Mouse (Mus musculus): ENCODE data around the gene Adssl1. TPM values are rescaled to one million over a fixed set of nuclear protein-coding genes. Genes with fewer than 3 reads are reported as not detected.

Gene Adssl1
- polyA plus RNA-seq (2012; rRNA removed), result 4.8 and 6.0 TPM in 2 replicates

DNA sequence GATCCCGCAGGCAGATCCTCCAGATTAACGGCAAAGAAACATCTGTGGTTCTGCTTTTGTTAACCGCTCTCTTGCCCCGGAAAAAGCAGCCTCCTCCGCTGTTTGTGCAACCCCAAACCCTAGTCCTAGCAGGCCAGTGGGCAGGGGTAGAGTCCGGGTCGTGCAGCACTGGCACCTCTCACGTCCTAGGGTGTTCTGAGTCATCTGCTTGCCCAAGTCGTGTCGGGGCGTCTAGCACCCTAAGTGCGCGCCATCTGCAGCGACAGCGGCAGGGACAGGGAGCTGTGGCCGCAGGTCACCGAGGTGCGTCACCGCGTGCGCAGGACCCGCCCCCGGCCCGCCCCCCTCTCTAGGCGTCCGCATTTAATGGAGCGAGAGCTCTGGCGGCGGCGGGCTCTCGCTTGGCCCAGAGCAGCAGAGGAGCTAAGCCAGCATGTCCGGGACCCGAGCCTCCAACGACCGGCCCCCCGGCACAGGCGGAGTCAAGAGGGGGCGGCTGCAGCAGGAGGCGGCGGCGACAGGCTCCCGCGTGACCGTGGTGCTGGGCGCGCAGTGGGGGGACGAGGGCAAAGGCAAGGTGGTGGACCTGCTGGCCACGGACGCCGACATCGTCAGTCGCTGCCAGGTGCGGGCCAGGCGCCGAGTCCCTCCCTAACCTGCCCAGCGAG, at the start of gene Adssl1:
TSS of gene Adssl1 (plus strand) at position 360 of the 668 bp plus-strand sequence.

DNA sequence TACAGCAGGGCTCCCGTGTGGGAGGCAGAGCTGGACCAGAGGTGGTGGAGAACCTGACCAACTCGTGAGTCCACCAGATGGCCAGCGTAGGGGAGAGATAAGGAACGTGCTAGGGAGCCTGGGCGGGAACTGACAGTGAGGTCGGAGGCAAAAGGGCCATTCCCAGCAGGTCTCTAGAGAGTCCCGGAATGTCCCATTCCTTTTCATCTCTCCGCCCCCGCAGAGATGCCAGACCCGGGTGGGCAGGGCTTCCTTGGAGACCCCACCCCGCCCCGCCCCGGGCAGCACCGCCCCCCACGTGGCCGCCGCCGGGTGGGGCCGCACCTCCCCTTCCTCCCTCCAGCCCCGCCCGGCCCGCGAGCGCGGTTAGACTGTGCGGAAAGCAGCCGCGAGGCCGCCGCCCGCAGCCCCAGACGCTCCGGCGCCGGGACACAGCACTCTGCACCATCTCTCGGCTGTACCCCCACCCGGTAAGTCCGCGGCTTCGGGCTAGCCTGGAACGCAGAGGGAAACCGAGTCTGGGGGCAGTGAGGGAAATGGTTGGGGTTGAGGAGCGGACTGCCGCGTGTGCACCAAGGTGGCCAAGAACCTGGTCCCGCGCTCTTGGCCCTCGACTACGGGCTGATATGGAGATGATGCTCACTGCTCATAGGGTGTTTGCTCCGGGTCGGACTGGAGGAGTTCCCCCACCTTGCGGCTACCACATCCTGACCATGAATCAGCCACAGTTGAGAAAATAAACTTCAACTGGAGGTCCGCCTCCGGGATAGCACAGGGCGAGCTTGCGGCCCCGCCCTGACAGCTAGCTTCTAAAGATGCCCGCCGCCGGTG, 31.2 kb upstream of the Adssl1 start, which contains the start of gene Inf2:
TSS of gene Inf2 (plus strand) at position 359 of the 831 bp plus-strand sequence.

DNA sequence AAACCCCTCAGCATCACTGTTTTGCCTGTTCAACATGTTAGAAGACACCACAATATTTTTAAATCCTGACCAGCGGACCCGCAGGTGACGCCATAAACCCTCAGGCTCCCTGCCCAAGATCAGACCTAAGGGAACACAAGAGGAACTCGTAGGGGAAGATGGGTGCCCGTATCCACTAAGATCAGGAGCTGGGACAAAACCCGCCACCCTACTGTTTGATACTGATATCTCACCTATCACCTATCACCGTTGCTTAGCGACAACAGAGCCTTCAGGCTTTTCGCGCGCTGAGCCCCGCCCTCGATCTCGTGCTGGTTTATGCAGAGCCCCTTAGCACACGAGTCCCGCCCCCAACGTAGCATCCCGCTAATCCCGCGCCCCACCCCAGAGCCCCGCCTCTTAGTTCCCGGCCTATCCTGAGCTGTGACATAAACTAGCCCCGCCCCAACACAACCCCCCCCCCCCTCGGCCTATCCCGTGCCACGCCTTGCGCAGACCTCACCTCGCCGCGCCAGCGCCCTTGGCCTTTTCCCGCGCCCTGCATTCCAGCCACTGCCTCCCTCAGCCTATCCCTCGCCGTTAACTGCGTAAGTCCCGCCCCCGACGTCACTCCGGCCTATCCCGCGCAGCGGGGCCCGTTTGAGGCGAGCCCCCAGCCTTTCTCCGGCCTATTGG, 24.5 kb downstream of the Adssl1 start, which contains the start of gene Siva1:
TSS of gene Siva1 (plus strand) at position 500 of the 675 bp plus-strand sequence.

DNA sequence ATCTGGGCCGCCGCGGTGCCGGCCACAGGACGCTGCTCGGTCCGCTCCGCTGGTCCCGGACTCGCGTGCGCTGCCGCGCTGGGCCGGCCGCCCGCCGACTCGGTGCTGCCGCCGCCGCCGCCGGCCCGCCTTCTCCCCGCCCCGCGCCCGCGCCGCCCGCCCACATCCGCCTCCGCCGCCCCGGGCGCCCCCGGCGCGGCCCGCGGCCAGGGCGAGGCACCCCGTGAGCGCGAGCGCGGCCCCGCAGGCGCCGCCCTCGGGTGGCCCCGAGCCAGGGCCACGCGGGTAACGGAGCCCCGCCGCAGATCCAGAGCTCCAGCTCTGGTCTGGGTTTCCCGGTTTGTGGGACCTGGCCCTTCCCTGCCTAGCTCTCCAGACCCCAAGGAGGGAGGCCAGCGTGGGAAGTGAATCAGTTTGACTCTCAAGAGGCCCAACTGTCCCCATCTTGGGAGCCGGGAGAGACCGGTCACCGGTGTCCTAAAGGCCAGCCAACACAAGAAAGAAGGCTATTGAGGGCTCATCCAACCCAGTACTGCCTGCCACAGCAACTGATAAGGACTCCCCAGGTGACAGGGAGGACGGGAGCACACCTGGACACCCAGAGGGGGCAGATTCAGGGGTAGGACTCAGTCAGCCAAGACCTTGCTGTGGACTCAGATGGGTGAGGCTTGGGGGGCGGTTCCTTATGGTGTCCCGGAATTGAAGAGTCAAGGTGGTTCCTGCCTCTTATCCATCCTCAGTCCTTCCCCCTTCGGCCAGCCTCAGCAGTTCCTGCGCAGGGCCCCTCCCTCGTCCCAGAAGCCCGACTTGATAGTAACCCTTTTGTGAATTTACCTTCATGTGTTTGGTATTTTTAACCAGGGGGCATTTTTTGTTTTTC, 54.5 kb downstream of the Adssl1 start, which contains the start of gene Akt1:
TSS of gene Akt1 (minus strand) at position 753 of the 880 bp plus-strand sequence.

DNA sequence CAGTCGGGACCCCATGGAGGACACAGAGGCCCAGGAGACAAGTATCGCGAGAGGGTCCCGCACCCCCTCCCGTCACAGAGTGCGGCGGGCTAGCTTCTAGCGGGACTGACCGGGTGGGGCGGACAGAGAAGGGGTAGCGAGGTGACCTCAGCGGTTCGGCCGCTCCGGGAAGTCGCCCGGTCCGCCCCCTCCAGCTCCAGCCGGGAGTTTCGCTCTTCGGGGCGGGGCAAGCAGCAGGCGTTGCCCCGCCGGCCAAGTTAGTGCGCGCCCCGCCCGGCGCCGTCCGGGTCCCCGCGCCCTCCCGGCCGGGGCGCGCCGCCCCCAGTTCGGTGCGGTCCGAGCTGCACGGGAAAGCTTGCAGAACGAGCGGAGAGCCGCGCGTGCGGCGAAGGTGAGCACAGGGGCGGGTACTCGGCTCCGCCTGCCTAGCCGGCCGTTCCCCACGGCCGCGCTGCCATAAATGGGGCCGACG, 58.7 kb downstream of the Adssl1 start, which contains the start of gene Zbtb42:
TSS of gene Zbtb42 (plus strand) at position 274 of the 472 bp plus-strand sequence.

Other genes starting within 250 kb of the Adssl1 start
- 0.02 and 0.03 TPM in 2 replicates for gene A530016L24Rik, start 130.6 kb upstream of the Adssl1 start, polyA plus RNA-seq (2012; rRNA removed)
- gene Tmem179, start 103.3 kb upstream of the Adssl1 start, polyA plus RNA-seq (2012; rRNA removed), result 0.01 and 0.02 TPM in 2 replicates
- 4.9 and 5.9 TPM in 2 replicates for gene Inf2, start 31.3 kb upstream of the Adssl1 start, polyA plus RNA-seq (2012; rRNA removed)
- 71.8 and 74.1 TPM in 2 replicates for gene Siva1, start 24.6 kb downstream of the Adssl1 start, polyA plus RNA-seq (2012; rRNA removed)
- gene Akt1, start 54.8 kb downstream of the Adssl1 start, polyA plus RNA-seq (2012; rRNA removed), result 34.6 and 41.3 TPM in 2 replicates
- gene Zbtb42, start 58.8 kb downstream of the Adssl1 start, polyA plus RNA-seq (2012; rRNA removed), result 0.46 and 0.80 TPM in 2 replicates
- gene Cep170b, start 100.4 kb downstream of the Adssl1 start, polyA plus RNA-seq (2012; rRNA removed), result 3.4 TPM in 2 replicates
- 8.9 and 14.4 TPM in 2 replicates for gene Pld4, start 140.6 kb downstream of the Adssl1 start, polyA plus RNA-seq (2012; rRNA removed)
- 0.06 and 0.15 TPM in 2 replicates for gene Ahnak2, start 182.6 kb downstream of the Adssl1 start, polyA plus RNA-seq (2012; rRNA removed)
- gene Clba1, start 188.9 kb downstream of the Adssl1 start, polyA plus RNA-seq (2012; rRNA removed), result 0.16 and 0.19 TPM in 2 replicates
- 37.9 and 43.0 TPM in 2 replicates for gene Cdca4, start 209.4 kb downstream of the Adssl1 start, polyA plus RNA-seq (2012; rRNA removed)
- 0.27 and 0.40 TPM in 2 replicates for gene Gpr132, start 248.2 kb downstream of the Adssl1 start, polyA plus RNA-seq (2012; rRNA removed)

Measured in liver, embryonic 14 days (tissue).